Mouse (Mus musculus): ENCODE data around the gene Carm1. TPM values are rescaled to one million over a fixed set of nuclear protein-coding genes. Genes with fewer than 3 reads are reported as not detected.
A peak's percentile ranks its signal among the peaks of the same experiment; 100 is the strongest.

The Carm1 gene
- polyA plus RNA-seq, 1 experiment = 48.1 TPM

- Histone ChIP-seq H3K27me3 (ENCODE audit: control insufficient read depth, insufficient read depth, insufficient read length) (no peaks in the 10 kb centered on the region), H3K4me2 (ENCODE audit: low read depth) (no peak overlapping the region), H3ac (ENCODE audit: control insufficient read depth, insufficient read length) (no peak overlapping the region), H3K79me2 (ENCODE audit: control insufficient read depth, insufficient read depth) (peaks cover 100% of the 10 kb centered on the region), H3K4me3 (no peak overlapping the region), H3K36me3 (ENCODE audit: control insufficient read depth, insufficient read depth) (no peaks in the 10 kb centered on the region)
- TF ChIP-seq TCF3 (IDR thresholded peaks at IDR 0.05; ENCODE audit: insufficient read length, low read depth) (no peak), MYOD1 (IDR thresholded peaks at IDR 0.05; ENCODE audit: control insufficient read depth in 1 of 3, insufficient read length in 2 of 3, low read depth in 2 of 3) (no peak), TCF12 (IDR thresholded peaks at IDR 0.05; ENCODE audit: insufficient read depth, poor library complexity, severe bottlenecking) (no peak), E2F4 (IDR thresholded peaks at IDR 0.05; ENCODE audit: insufficient read depth) (no peak), SRF (IDR thresholded peaks at IDR 0.05; ENCODE audit: control insufficient read depth, insufficient read length, low read depth) (no peak)
Observed at GRCm38 (mm10) chr9:21622676-21623075, 76.0 kb downstream of the Carm1 start.

GRCm38 (mm10) chr9:21625342-21626339, 78.9 kb downstream of the Carm1 start:
- no peak for TF ChIP-seq POLR2A (IDR thresholded peaks at IDR 0.05; ENCODE audit: insufficient read length, low read depth)
- peak in 1 of 3 experiments; percentile 56 for TF ChIP-seq MYOG (IDR thresholded peaks at IDR 0.05; ENCODE audit: control insufficient read depth in 1 of 3, insufficient read depth in 1 of 3, insufficient read length in 2 of 3, low read depth in 2 of 3)
- TF ChIP-seq TCF12 (IDR thresholded peaks at IDR 0.05; ENCODE audit: insufficient read depth, poor library complexity, severe bottlenecking) = peak; percentile 60
- TF ChIP-seq E2F4 (IDR thresholded peaks at IDR 0.05; ENCODE audit: insufficient read depth) = no peak
- TF ChIP-seq MAX (IDR thresholded peaks at IDR 0.05; ENCODE audit: low read depth) = no peak
- no peak for TF ChIP-seq SRF (IDR thresholded peaks at IDR 0.05; ENCODE audit: control insufficient read depth, insufficient read length, low read depth)
- peak in 2 of 3 experiments; percentile 78 to 93 for TF ChIP-seq MYOD1 (IDR thresholded peaks at IDR 0.05; ENCODE audit: control insufficient read depth in 1 of 3, insufficient read length in 2 of 3, low read depth in 2 of 3)
- peak; percentile 47 for TF ChIP-seq TCF3 (IDR thresholded peaks at IDR 0.05; ENCODE audit: insufficient read length, low read depth)
- no peak overlapping the region for H3K4me2 ChIP-seq (ENCODE audit: low read depth)
- H3K4me3 ChIP-seq = no peak overlapping the region
- no peaks in the 10 kb centered on the region for H3K27me3 ChIP-seq (ENCODE audit: control insufficient read depth, insufficient read depth, insufficient read length)
- H3ac ChIP-seq (ENCODE audit: control insufficient read depth, insufficient read length) = no peak overlapping the region
- H3K36me3 ChIP-seq (ENCODE audit: control insufficient read depth, insufficient read depth) = no peaks in the 10 kb centered on the region
- peaks cover 100% of the 10 kb centered on the region for H3K79me2 ChIP-seq (ENCODE audit: control insufficient read depth, insufficient read depth)

GRCm38 (mm10) chr9:21626571-21626970, 79.9 kb downstream of the Carm1 start:
- TF ChIP-seq REST (IDR thresholded peaks at IDR 0.05; ENCODE audit: insufficient read depth, insufficient read length) (no peak), POLR2AphosphoS2 (IDR thresholded peaks at IDR 0.05; ENCODE audit: insufficient read length, low read depth) (no peak), CEBPB (IDR thresholded peaks at IDR 0.05; ENCODE audit: insufficient read depth, poor library complexity, severe bottlenecking) (no peak), TCF3 (IDR thresholded peaks at IDR 0.05; ENCODE audit: insufficient read length, low read depth) (no peak), E2F4 (IDR thresholded peaks at IDR 0.05; ENCODE audit: insufficient read depth) (no peak), MAX (IDR thresholded peaks at IDR 0.05; ENCODE audit: low read depth) (no peak), SRF (IDR thresholded peaks at IDR 0.05; ENCODE audit: control insufficient read depth, insufficient read length, low read depth) (no peak), MYOD1 (IDR thresholded peaks at IDR 0.05; ENCODE audit: control insufficient read depth in 1 of 3, insufficient read length in 2 of 3, low read depth in 2 of 3) (no peak), USF1 (IDR thresholded peaks at IDR 0.05; ENCODE audit: low read depth) (no peak), MYOG (IDR thresholded peaks at IDR 0.05; ENCODE audit: control insufficient read depth in 1 of 3, insufficient read depth in 1 of 3, insufficient read length in 2 of 3, low read depth in 2 of 3) (no peak), TCF12 (IDR thresholded peaks at IDR 0.05; ENCODE audit: insufficient read depth, poor library complexity, severe bottlenecking) (no peak), POLR2A (IDR thresholded peaks at IDR 0.05; ENCODE audit: insufficient read length, low read depth) (no peak)
- Histone ChIP-seq H3K4me3 (no peak overlapping the region), H3K27me3 (ENCODE audit: control insufficient read depth, insufficient read depth, insufficient read length) (no peaks in the 10 kb centered on the region), H3K4me2 (ENCODE audit: low read depth) (no peak overlapping the region), H3K36me3 (ENCODE audit: control insufficient read depth, insufficient read depth) (no peaks in the 10 kb centered on the region), H3ac (ENCODE audit: control insufficient read depth, insufficient read length) (no peak overlapping the region), H3K79me2 (ENCODE audit: control insufficient read depth, insufficient read depth) (peaks cover 100% of the 10 kb centered on the region)

GRCm38 (mm10) chr9:21627145-21627795, 80.6 kb downstream of the Carm1 start:
- Histone ChIP-seq H3K27me3 (ENCODE audit: control insufficient read depth, insufficient read depth, insufficient read length) (no peaks in the 10 kb centered on the region), H3K4me3 (no peak overlapping the region), H3K4me2 (ENCODE audit: low read depth) (no peak overlapping the region), H3K36me3 (ENCODE audit: control insufficient read depth, insufficient read depth) (no peaks in the 10 kb centered on the region), H3ac (ENCODE audit: control insufficient read depth, insufficient read length) (no peak overlapping the region), H3K79me2 (ENCODE audit: control insufficient read depth, insufficient read depth) (peaks cover 100% of the 10 kb centered on the region)
- no peak for TF ChIP-seq MYOG (IDR thresholded peaks at IDR 0.05; ENCODE audit: control insufficient read depth in 1 of 3, insufficient read depth in 1 of 3, insufficient read length in 2 of 3, low read depth in 2 of 3)
- TF ChIP-seq E2F4 (IDR thresholded peaks at IDR 0.05; ENCODE audit: insufficient read depth) = no peak
- TF ChIP-seq TCF12 (IDR thresholded peaks at IDR 0.05; ENCODE audit: insufficient read depth, poor library complexity, severe bottlenecking) = no peak
